Mouse (Mus musculus) splenic B cell, adult 2 months (primary cell): ENCODE measurements around the gene Nxph4.

ENCODE experiments used
- DNase-seq: peaks from one replicate; pipeline ENCODE4 v3.0.0-alpha.2; 2011; ENCODE audit warnings: low read depth, low spot score
- H3K27me3 ChIP-seq: 2 replicates; pipeline ENCODE4 v1.6.1; 2012; ENCODE audit warnings: mild to moderate bottlenecking, low read length, moderate library complexity, mixed read lengths; ENCODE audit not compliant: control insufficient read depth, poor library complexity, insufficient read depth, severe bottlenecking
- H3K36me3 ChIP-seq: 2 replicates; pipeline ENCODE4 v1.6.1; 2012; ENCODE audit warnings: mild to moderate bottlenecking, low read length, moderate library complexity, mixed read lengths; ENCODE audit not compliant: control insufficient read depth, poor library complexity, insufficient read depth, severe bottlenecking

Gene Nxph4

DNA sequence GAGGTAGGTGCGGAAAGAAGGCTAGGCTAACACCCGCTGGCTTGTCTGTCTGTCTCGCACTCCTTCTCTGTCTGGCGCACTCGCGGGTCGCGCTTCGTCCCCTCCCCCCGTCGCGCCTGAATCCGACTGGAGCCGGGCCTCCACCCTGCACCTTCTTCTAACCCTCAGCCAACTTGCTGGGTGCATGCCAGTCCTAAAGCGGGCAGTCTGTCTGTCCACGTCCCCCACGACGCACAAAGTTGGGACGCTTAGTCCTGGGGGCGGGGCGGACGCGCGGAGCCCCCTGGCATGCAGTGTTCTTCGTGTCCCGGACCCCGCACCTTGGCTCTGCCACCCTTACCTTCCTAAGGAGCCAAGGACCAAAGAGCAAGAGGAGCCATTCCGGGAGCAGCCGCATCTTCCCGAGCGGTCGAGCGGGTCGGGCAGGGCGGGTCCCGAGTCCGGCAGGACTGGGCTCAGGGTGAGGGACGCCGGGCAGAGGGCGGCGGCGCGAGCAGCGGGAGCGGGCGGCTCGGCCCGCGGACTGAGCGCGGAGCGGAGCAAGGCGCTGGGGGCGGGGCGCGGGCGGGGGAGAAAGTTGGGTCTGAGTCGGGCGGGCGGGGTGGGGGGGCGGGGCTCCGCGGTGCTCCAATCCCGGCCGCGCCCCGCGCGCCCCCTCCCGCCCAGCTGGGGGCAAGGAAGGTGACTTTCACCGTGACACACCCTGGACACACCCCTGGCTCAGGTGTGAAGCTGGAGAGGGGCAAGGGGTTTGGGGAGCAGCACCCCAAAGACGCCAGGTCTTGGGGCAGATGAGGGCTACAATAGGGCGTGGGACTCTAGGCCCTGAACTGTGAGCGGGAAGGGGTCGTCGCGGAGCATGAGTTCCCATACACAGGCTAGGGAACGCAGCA is at the start of gene Nxph4:
TSS of gene Nxph4 (minus strand) at position 524 of the 893 bp plus-strand sequence.
- Histone ChIP-seq H3K36me3 (no peaks in the 10 kb centered on the region), H3K27me3 (no peaks in the 10 kb centered on the region)
- DNase-seq = peak; percentile 43

DNA sequence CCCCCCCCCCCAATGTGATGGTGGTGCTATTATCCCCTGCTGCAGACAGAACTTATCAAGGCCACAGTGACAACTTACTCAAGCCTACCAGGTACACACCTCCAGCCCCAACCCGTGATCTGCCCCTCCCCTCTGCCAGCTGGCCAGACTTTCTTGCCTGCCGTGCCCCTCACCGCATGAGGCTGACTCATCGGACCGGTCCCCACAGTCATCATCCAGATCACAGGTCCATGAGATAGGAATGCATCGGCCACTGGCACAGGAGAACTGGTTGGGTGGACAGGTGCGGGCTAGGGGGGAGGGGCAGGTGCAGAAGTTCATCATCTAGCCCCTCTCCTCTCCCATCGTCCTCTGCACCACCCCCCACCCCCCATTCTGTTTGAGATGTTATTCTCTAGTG is 49.3 kb upstream of the Nxph4 start:
- Histone ChIP-seq H3K27me3 (no peaks in the 10 kb centered on the region; the same call in 1 of the 2 replicates), H3K36me3 (no peaks in the 10 kb centered on the region)

DNA sequence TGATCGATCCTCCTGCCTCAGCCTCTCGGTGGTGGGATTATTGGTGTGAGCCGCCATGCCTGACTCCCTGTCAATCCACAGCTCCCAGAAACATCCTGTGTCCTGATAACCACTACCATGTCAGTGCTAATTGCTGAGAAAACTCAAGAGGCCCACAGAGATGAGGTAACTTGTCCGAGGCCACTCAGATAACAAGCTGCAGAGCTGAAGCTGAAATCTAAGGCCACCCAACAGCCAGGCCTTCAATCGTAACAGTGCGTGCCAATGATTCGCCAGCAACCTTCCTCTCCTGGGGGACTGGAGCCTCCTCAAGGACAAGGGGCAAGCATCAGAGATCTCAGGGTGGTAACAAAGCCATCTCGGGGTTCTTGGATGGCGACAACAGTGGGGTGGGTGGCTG is 46.9 kb upstream of the Nxph4 start:
- Histone ChIP-seq H3K36me3 (no peaks in the 10 kb centered on the region), H3K27me3 (no peaks in the 10 kb centered on the region; the same call in 1 of the 2 replicates)
- DNase-seq = no peak

More for the DNA sequence above, 49.3 kb upstream of the Nxph4 start:
- DNase-seq = no peak

DNA sequence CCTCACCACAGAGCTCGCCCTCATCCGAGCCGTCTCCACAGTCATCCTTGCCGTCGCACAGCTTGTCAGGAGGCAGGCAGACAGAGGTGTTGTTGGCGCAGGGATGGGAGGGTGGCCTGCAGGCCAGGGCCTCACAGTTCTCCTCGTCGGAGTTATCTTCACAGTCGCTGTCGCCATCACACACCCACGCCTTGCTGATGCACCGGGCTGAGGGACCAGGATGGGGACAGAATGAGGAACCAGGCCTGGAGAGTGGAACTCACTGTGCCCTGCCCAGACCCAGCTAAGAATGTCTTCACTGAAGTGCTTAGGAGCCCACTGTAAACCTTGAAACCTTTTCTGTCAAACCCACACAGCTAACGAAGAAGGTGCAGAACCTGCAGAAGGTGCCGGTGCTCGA is 43.6 kb upstream of the Nxph4 start:
- no peak for DNase-seq
- Histone ChIP-seq H3K36me3 (no peaks in the 10 kb centered on the region), H3K27me3 (no peaks in the 10 kb centered on the region)

DNA sequence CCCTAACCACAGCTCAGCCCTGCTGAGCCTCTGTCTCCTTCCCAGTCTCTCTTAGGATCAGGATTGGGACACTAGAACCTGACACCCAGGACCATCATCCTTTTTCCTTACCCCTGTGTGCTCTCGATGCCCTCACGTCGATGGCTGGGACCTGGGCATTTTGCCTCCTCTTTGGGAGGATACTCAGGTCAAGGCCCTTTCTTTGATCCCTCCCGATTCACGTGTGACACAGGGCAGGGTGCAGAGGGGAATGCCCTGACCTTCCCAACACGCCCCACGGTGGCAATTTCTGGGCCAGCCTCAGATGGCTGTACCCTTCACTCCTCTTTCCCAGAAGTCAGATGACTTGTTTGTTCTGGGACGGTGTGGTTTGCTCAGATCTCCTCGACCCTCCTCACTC is 42.8 kb upstream of the Nxph4 start:
- no peaks in the 10 kb centered on the region for H3K36me3 ChIP-seq
- no peak for DNase-seq
- no peaks in the 10 kb centered on the region for H3K27me3 ChIP-seq

GRCm38 (mm10) chr10:127576381-127576961 is 42.1 kb upstream of the Nxph4 start:
- peak; percentile 63 for DNase-seq
- Histone ChIP-seq H3K27me3 (no peaks in the 10 kb centered on the region), H3K36me3 (no peaks in the 10 kb centered on the region)

- DNase-seq = no peak
- Histone ChIP-seq H3K36me3 (no peaks in the 10 kb centered on the region), H3K27me3 (no peaks in the 10 kb centered on the region)
Measured at GRCm38 (mm10) chr10:127575741-127576140, 41.4 kb upstream of the Nxph4 start.

- no peaks in the 10 kb centered on the region for H3K27me3 ChIP-seq
- H3K36me3 ChIP-seq = no peaks in the 10 kb centered on the region
- no peak for DNase-seq
Measured at GRCm38 (mm10) chr10:127572281-127572680, 37.9 kb upstream of the Nxph4 start.

- no peaks in the 10 kb centered on the region for H3K36me3 ChIP-seq
- no peaks in the 10 kb centered on the region for H3K27me3 ChIP-seq
- DNase-seq = no peak
Measured at GRCm38 (mm10) chr10:127570937-127571641, 36.7 kb upstream of the Nxph4 start.

DNA sequence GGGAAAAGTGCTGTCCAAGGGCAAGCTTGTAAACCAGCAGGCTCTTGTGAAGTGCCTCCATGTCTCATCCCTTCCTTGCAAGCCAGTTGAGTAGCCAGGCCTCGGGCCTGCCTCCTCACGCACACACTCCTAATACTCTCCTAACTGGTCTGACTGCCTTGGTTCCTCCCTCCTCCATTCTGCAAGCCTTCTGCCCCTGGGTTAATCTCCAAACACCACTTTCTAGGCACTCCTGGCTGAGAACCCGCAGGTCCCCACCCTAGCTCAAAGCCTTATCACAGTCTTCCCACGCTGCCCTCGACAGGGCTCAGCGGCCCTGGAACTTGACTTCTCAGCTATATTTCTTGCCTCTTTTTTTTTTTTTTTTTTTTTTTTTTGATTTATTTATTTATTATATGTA is 36.0 kb upstream of the Nxph4 start:
- DNase-seq = no peak
- Histone ChIP-seq H3K27me3 (no peaks in the 10 kb centered on the region), H3K36me3 (no peaks in the 10 kb centered on the region)

DNA sequence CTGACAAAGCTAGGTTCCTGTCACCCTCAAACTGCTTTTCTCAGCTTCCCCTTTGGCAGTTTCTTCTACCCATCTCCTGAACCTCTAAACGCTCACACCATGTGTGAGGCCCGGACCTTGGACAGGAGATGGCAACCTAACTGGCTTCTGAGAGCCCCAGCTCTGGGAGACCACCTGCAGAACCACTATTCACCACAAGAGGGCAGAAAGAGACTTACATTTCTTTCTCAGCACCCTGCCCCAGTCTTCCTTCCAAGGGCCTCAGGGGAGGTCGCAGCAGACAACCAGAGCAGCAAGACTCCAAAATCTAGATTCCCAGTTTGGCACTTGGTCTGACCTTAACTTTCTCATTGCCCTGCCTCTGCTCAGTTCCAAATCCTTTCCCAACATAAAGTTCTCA is 35.1 kb upstream of the Nxph4 start:
- Histone ChIP-seq H3K27me3 (no peaks in the 10 kb centered on the region), H3K36me3 (no peaks in the 10 kb centered on the region)
- DNase-seq = peak; percentile 82

GRCm38 (mm10) chr10:127566553-127567326 is 32.4 kb upstream of the Nxph4 start:
- H3K36me3 ChIP-seq = no peaks in the 10 kb centered on the region
- DNase-seq = no peak

DNA sequence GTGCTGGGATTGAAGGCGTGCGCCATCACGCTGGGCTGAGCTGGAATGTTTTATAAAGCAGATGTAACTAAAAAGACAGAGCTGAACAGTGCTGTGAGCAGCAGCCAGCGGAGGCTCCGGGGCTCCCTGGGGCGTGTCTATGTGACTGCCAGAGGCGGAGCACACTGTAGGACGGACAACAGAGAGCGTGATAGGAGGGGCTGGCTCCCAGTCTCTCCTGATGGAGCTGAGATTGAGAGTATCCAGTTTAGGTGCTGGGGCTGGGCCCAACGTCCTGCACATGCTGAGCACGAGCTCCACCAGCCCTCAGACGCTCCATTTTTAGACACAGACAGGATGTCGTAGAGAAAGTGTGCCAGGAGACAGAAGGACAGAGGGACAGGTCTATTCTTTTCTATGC is 29.9 kb upstream of the Nxph4 start:
- no peak for DNase-seq
- H3K36me3 ChIP-seq = no peaks in the 10 kb centered on the region

More at GRCm38 (mm10) chr10:127566553-127567326, 32.4 kb upstream of the Nxph4 start:
- H3K27me3 ChIP-seq = no peaks in the 10 kb centered on the region

GRCm38 (mm10) chr10:127563840-127564239 is 29.5 kb upstream of the Nxph4 start:
- DNase-seq = peak; percentile 20

More for the DNA sequence above, 29.9 kb upstream of the Nxph4 start:
- H3K27me3 ChIP-seq = no peaks in the 10 kb centered on the region

More at GRCm38 (mm10) chr10:127563840-127564239, 29.5 kb upstream of the Nxph4 start:
- Histone ChIP-seq H3K36me3 (no peaks in the 10 kb centered on the region), H3K27me3 (no peaks in the 10 kb centered on the region)
